Mouse (Mus musculus): ENCODE data around the gene Spg11. TPM values are rescaled to one million over a fixed set of nuclear protein-coding genes. Genes with fewer than 3 reads are reported as not detected.
A peak's percentile ranks its signal among the peaks of the same experiment; 100 is the strongest.

Gene Spg11
- polyA plus RNA-seq (2011; ENCODE audit: insufficient read length, low read depth, missing spikeins): 21.0 and 21.7 TPM in 2 replicates

GRCm38 (mm10) chr2:122117961-122118958 lies at the start of gene Spg11:
Gene Spg11 (minus strand): TSS chr2:122118386.
- Histone ChIP-seq H3K27ac (ENCODE audit: insufficient read depth, low read length) (peak within 1 kb of the TSS; percentile 83), H3K4me1 (ENCODE audit: control insufficient read depth, insufficient read depth, low read length) (no peaks in the 10 kb centered on the region), H3K4me3 (ENCODE audit: insufficient read depth, low read length) (peak within 1 kb of the TSS; percentile 86)
- TF ChIP-seq POLR2A (IDR thresholded peaks at IDR 0.05; ENCODE audit: low read depth, low read length) (peak; percentile 98), CTCF (IDR thresholded peaks at IDR 0.05; ENCODE audit: borderline replicate concordance, insufficient read depth, low read length) (no peak)

DNA sequence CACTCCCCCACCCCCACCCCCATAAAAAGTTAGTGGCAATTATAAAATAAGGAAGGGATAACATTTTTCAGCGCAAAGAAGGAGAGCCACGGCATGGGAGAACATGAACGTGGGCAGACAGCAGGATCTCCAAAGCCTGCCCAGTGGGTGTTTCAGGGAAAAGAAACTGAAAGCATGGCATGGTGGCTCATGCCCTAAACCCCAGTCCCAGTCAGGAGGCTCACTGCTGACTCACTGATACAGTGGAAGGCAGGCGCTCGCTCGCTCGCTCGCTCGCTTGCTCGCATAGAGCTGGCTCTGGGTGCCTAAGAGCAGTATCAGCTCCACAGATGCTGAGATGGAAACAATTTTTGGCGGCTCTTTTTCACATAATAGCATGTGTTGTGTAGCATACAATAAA lies 46.1 kb upstream of the Spg11 start:
- peak overlapping the region; percentile 59 for H3K27ac ChIP-seq (ENCODE audit: insufficient read depth, low read length)
- TF ChIP-seq POLR2A (IDR thresholded peaks at IDR 0.05; ENCODE audit: low read depth, low read length) (no peak), CTCF (IDR thresholded peaks at IDR 0.05; ENCODE audit: borderline replicate concordance, insufficient read depth, low read length) (no peak)
- no peak overlapping the region for H3K4me3 ChIP-seq (ENCODE audit: insufficient read depth, low read length)
- H3K4me1 ChIP-seq (ENCODE audit: control insufficient read depth, insufficient read depth, low read length): peaks cover 12% of the 10 kb centered on the region

DNA sequence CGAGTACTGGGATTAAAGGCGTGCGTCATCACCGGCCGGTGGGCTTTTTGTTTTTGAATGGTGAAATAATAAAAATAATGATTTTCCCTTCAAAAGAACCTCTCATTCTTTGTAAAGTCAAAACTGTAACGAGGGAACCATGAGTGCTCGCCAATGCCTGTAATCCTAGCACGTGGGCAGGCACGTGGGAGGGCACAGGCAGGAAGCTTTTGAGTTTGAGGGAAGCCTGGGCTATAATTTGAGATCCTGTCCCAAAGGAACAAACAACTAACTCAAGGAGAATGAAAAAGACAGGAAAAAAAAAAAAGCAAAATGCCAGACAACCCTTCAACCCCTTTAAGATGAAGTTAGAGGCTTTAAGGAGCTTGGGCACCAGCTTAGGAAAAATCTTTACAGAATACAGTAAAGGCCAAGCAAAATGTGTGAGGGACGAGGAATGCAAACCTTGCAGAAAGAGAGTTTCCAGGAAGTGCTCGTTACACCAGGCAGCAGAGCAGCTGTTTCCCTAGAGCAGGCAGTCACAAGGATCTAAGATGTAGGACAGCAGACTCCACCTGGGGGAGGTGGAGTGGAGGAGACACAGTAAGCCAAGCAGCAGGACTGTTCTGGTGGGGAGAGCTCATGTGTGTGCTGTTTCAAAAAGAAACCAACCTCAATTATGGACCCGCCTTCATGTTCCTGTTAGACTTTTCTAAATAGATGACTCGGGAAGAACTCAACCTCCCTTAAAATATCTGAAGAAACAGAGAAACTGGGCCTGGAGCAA lies 45.4 kb upstream of the Spg11 start:
- Histone ChIP-seq H3K4me3 (ENCODE audit: insufficient read depth, low read length) (no peak overlapping the region), H3K27ac (ENCODE audit: insufficient read depth, low read length) (peak overlapping the region; percentile 59), H3K4me1 (ENCODE audit: control insufficient read depth, insufficient read depth, low read length) (peaks cover 16% of the 10 kb centered on the region)
- TF ChIP-seq POLR2A (IDR thresholded peaks at IDR 0.05; ENCODE audit: low read depth, low read length) (no peak), CTCF (IDR thresholded peaks at IDR 0.05; ENCODE audit: borderline replicate concordance, insufficient read depth, low read length) (no peak)

GRCm38 (mm10) chr2:122162529-122162928 lies 44.3 kb upstream of the Spg11 start:
- no peak for TF ChIP-seq CTCF (IDR thresholded peaks at IDR 0.05; ENCODE audit: borderline replicate concordance, insufficient read depth, low read length)
- no peak for TF ChIP-seq POLR2A (IDR thresholded peaks at IDR 0.05; ENCODE audit: low read depth, low read length)
- Histone ChIP-seq H3K27ac (ENCODE audit: insufficient read depth, low read length) (peak overlapping the region; percentile 94; the same call in 1 of the 2 replicates), H3K4me3 (ENCODE audit: insufficient read depth, low read length) (no peak overlapping the region), H3K4me1 (ENCODE audit: control insufficient read depth, insufficient read depth, low read length) (peaks cover 16% of the 10 kb centered on the region)

DNA sequence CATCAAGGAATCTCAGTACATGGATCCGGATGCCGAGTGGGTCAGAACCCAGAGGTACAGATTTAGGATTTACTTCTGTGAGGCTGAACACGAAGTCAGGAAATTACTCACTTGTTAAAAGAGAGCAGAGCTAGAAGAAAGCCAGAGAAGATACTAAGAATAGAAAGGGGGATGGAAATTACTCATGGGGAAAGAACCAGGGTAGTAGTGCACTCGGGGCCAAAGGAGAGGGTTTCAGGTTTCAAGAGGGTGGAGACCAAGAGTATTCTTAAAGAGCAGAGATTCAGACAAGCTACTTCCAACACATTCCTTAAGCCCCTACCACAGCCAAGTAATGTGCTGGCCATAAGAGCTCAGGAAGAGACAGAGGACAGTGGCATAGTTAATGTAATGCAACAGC lies 43.4 kb upstream of the Spg11 start:
- no peak overlapping the region for H3K4me3 ChIP-seq (ENCODE audit: insufficient read depth, low read length)
- peaks cover 16% of the 10 kb centered on the region for H3K4me1 ChIP-seq (ENCODE audit: control insufficient read depth, insufficient read depth, low read length)
- TF ChIP-seq POLR2A (IDR thresholded peaks at IDR 0.05; ENCODE audit: low read depth, low read length) (no peak), CTCF (IDR thresholded peaks at IDR 0.05; ENCODE audit: borderline replicate concordance, insufficient read depth, low read length) (no peak)
- H3K27ac ChIP-seq (ENCODE audit: insufficient read depth, low read length): peak overlapping the region; percentile 94

DNA sequence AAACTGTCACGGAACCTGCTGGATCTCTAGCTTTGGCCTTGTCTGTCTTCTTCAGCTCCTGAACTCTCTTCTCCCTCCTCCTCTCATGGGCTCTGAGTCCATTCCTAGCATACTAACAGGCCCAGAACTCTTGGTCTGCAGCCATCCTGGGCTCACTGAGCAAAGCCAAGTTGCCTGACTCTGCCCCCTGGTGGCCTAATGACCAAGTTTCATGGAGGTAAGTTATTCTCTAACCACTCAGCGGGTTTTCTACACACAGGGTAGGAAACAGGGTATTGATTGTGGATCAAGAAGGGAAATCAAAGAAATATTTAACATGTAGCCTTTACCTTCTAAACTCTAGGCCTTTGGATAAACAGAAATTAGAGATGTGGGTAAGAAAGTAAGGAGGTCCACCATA lies 42.5 kb upstream of the Spg11 start, which contains the start of gene Trim69:
Trim69 (plus strand) TSS at position 21 of the 400 bp plus-strand sequence.
- Histone ChIP-seq H3K4me3 (ENCODE audit: insufficient read depth, low read length) (no peak within 1 kb of the TSS), H3K27ac (ENCODE audit: insufficient read depth, low read length) (peak within 1 kb of the TSS; percentile 92), H3K4me1 (ENCODE audit: control insufficient read depth, insufficient read depth, low read length) (peaks cover 16% of the 10 kb centered on the region)
- TF ChIP-seq POLR2A (IDR thresholded peaks at IDR 0.05; ENCODE audit: low read depth, low read length): no peak
- peak; percentile 55; the same call in 1 of the 2 replicates for TF ChIP-seq CTCF (IDR thresholded peaks at IDR 0.05; ENCODE audit: borderline replicate concordance, insufficient read depth, low read length)

- Histone ChIP-seq H3K4me1 (ENCODE audit: control insufficient read depth, insufficient read depth, low read length) (peaks cover 16% of the 10 kb centered on the region), H3K4me3 (ENCODE audit: insufficient read depth, low read length) (no peak overlapping the region), H3K27ac (ENCODE audit: insufficient read depth, low read length) (no peak overlapping the region)
- TF ChIP-seq CTCF (IDR thresholded peaks at IDR 0.05; ENCODE audit: borderline replicate concordance, insufficient read depth, low read length) (no peak), POLR2A (IDR thresholded peaks at IDR 0.05; ENCODE audit: low read depth, low read length) (no peak)
Observed at GRCm38 (mm10) chr2:122159667-122160066, 41.5 kb upstream of the Spg11 start.

DNA sequence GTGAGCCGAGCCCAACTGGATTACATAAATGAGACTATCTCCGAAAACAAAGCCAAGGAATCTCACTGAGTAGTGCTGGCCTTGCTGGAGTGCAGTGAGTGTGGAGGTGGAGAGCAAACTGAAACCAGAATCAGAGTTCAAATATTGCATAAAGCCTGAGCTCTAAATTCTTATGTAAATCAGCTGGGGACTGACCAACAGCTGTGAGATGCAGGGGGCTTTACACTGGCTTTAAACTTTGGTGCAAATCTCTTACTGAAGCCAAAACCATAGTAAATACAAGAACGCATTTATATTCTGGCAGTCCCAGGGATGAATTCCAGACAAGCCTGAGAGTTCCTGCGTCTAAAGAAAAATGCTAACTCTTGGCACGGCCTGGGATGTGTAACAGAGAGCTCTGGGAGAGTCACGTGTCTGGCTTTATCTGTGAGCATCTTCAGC lies 40.2 kb upstream of the Spg11 start:
- TF ChIP-seq POLR2A (IDR thresholded peaks at IDR 0.05; ENCODE audit: low read depth, low read length): no peak
- no peak for TF ChIP-seq CTCF (IDR thresholded peaks at IDR 0.05; ENCODE audit: borderline replicate concordance, insufficient read depth, low read length)
- Histone ChIP-seq H3K4me1 (ENCODE audit: control insufficient read depth, insufficient read depth, low read length) (peaks cover 10% of the 10 kb centered on the region), H3K27ac (ENCODE audit: insufficient read depth, low read length) (peak overlapping the region; percentile 55), H3K4me3 (ENCODE audit: insufficient read depth, low read length) (no peak overlapping the region)

DNA sequence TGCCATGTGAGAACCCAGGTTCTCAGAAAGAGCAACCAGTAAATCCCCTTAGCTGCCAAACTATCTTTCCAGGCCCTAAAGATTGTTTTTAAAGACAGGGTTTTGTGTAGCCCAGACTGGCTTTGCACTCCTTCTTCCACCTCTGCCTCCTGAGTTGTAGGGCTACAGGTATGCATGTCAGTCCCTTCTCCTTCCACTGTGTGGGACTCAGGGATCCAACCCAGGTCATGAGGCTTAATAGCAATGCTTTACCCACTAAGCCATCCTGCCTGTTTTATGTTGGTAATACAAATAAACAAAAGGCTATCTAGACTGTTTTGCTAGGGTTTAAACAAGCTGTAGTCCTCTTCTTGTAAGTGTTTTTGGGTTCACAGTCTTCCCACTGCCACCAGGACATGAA lies 39.4 kb upstream of the Spg11 start:
- no peak overlapping the region for H3K4me3 ChIP-seq (ENCODE audit: insufficient read depth, low read length)

More for the DNA sequence above, 39.4 kb upstream of the Spg11 start:
- TF ChIP-seq CTCF (IDR thresholded peaks at IDR 0.05; ENCODE audit: borderline replicate concordance, insufficient read depth, low read length) (no peak), POLR2A (IDR thresholded peaks at IDR 0.05; ENCODE audit: low read depth, low read length) (no peak)
- H3K27ac ChIP-seq (ENCODE audit: insufficient read depth, low read length): peak overlapping the region; percentile 51
- H3K4me1 ChIP-seq (ENCODE audit: control insufficient read depth, insufficient read depth, low read length): peaks cover 10% of the 10 kb centered on the region

Measured in embryonic fibroblast, embryonic 13.5 days (primary cell).